Mouse (Mus musculus) adrenal gland, postnatal 4 days (tissue): Measurements from ENCODE around the gene Stub1. TPM values are rescaled to one million over a fixed set of nuclear protein-coding genes. Genes with fewer than 3 reads are reported as not detected.

Experiments
- DNase-seq, 2 experiments: peaks; one replicate each; pipeline ENCODE4 v3.0.0; 2021 to 2022; ENCODE audit warnings: low spot score in 2 of 2, mixed read lengths in 2 of 2
- total RNA-seq, 2 experiments: library from RNA; stranded (reverse); gene quantifications; 2 replicates each; pipeline ENCODE4 v1.2.3; 2021

The Stub1 gene
- total RNA-seq, 2 experiments from 2014 or later: 210 to 213 TPM

DNA sequence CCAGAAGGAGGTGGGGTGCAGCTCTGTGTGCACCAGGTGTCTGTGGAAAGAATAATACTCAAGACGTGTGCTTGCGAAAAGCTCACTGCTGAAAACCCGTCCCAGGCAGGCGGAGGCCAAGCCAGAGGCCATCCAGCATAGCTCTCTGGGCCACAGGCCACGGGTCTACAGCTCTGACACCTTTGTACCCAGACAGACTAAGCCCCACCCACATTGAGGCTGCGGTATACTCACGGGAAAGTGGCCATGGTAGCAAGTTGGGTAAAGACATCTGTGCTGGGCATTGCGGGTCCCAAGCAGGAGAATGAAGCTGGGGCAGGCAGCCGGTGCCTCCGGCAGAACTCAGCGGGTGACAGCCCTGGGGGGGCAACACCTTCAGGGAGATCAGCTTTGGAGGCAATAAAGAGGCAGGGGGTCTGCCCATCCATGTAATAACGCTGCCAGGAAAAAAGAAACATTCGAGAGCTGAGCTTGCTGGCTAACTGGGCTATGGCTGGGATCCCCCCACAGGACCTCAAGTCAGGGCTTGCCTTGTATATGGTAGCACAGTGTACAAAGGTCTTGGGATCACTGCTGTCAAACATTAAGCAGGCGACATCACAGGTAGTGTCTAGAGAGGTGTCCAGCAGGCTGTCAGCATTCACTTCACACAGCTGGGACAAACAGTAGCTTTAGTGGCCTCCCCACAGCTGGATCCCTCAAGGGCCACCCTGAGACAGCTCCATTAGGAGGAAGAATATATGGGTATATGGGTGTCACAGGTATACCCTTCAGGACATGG lies 6.4 kb upstream of the Stub1 start:
- DNase-seq: no peak

DNA sequence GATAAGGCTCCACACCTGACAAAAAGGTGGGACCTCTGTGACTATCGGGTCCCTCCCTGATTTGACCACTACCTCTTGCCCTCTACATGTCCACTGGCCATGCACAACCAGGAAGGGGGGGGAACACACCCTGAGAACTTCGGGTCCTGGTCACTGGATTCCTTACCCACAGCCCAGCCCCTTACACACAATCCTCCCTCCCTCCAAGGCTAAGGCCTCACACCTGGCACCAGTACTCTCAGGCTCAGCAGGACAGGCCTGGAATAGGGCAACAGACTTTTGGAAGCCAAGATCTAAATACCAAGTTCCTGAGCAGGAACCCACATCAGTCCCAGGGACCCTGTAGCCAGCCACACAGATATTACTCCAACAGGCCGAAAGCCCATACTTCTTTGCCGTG lies 5.7 kb upstream of the Stub1 start:
- DNase-seq: no peak

DNA sequence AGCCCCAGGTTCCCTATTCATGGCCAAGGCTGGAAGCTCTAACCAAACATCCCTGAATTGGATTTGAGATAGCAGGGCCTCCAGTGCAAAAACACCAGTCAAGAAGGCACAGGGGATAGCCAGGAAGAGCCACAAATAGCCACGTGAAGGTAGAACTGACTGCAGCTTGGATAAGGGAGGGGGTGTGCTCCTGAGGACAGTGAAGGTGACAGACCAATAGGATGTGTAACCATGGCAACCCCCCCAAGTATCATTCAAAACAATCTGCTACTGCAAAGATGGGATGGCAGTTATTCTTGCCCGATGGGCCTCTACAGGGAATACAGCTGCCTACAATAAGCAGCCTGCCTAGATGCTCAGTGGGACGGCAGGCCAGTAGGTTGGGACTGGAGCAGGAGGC lies 4.3 kb upstream of the Stub1 start:
- no peak for DNase-seq

DNA sequence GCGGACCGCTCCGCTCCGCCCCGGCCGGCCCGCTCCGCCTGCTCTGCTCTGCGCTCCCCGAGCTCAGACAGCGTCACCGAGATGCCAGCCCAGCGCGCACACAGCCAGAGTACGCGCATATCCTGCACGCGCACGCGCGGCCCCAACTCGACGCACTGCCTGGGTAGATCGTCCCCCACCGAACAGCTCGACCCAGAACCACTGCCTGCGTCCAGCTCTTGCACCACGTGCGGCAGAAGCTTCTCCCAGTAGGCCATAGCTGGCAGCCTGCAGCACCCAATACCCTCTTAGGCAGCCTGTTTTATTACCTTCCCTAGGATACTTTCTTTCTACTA lies 3.8 kb upstream of the Stub1 start, which contains the start of gene Rhbdl1:
Gene Rhbdl1 (minus strand): TSS at position 220 of the 335 bp plus-strand sequence.
- DNase-seq: peak; percentile 54 to 65

DNA sequence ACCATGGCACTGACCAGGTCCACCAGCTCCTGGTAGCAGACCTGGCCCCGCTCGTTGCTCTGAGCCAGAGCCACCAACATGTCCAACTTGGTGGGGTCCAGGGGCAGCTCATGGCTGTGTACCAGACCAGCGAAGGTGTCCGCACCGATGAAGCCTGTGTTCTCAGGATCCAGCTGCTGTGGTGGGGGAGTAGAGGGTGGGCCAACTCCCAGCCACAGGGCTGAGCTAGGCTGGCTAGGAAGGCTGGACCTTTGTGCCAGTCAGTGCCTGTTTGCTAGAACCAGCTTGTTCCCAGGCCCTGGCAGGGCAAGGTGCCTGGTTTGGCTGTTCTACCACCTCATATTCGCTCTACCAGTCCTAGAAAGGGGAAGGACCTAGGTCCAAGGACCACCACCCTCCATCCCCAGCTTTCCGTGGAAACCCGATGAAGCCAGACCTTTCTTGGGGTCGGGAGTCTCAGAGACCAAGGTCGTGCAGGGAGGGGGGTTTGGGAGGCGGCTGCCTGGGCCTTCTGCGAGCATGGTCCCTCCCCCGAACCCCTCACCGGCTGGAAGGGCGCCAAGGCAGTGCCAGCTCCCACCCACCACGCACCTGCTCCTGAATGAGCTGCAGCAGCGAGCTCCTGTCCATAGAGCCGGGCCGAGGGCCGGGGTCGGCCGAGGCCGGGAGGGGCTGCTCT lies 3.3 kb upstream of the Stub1 start:
- no peak for DNase-seq

DNA sequence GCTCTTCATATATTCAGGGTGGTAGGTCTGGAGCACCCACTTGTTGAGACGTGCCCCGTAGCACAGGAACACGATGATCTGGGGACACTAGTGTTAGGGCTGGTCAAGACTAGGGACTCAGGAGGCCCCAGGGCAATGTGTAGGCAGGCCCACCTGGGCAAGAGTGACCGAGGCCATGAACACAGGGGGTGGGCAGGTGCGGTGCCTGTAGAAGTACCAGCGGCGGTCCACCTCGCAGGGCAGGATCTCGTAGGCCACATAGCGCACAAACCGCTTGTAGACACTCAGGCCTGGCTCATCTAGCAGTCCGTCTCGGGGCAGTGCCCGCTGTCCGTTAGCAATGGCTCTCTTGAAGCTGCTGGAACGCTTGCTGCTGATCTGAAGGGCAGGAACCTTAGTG lies 2.6 kb upstream of the Stub1 start:
- no peak for DNase-seq

DNA sequence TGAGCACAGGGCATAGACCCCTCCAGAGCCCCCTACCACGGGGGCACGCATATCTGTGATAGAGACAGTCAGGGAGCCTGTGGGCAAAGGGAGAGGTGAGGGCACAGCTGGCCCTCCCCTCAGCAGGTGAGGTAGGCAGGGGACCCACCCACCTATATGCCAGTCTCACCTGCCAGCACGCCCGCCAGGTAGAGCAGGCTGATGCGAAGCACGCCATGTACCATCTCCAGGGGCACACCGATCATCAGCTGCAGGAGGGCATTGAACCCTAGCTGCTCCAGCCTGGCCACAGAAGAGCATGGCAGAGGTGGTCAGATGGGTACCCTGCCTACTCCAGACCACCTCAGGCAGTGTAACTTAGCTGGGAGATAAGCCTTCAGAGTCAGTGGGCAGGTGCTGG lies 2.1 kb upstream of the Stub1 start:
- no peak for DNase-seq

DNA sequence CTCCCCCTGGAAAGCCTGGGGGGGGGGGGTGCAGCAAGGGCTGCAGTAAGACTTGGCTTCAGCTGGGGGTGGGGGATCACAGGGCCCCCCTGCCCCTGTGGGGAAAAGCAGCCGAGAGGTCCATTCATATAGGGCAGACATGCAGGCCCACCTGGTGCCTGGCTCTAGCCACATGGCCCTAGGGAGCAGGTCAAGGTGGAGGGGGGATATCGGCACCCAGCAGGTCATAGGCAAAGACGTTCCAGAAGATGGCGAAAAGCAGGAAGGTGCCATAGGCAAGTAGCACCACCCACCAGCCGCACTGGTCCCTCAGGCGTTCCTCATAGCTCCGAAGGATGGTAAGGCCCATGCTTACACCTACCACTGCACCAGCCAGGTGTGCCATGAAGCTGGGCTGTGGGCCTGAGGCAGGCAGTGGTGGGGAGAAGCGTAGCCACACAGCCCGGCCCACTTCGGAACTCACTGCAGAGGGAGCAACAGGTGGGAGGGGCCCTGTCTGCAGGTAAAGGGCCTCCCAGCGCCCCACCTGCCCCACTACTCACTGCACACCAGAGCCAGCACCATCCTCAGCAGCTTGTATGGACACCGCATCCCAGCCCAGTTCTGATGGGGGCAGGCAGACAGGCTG lies 1.5 kb upstream of the Stub1 start:
- no peak for DNase-seq

DNA sequence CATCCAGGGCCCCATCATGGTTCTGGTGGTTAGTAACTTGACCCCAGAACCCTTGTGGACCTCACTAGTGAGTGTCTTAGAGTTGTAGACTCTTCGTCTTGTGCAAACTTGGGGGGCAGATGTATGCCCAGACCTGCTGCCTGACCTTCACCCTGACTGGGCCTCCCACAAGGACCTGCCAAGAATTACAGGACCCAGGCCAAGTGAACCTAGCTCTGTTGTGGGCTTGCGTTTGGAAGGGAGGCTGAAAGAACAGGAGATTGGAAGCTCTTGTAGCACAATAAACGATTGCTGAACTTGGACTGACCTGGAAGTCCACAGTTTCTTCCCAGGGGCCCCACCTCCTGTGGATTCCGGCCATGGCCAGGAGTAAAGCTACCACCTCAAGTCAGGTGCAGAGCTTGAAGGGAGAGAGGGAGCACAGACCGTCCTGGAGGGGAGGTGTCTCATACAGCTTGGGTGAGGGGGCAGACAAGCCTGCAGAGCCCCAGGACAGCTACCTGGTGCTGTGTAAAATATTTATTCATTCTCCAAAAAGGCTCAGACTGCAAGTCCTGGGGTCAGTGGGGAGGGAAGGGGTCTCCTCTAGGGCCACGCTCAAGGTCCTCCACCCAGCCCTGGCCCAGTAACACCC lies 874 bp upstream of the Stub1 start:
- DNase-seq: no peak

DNA sequence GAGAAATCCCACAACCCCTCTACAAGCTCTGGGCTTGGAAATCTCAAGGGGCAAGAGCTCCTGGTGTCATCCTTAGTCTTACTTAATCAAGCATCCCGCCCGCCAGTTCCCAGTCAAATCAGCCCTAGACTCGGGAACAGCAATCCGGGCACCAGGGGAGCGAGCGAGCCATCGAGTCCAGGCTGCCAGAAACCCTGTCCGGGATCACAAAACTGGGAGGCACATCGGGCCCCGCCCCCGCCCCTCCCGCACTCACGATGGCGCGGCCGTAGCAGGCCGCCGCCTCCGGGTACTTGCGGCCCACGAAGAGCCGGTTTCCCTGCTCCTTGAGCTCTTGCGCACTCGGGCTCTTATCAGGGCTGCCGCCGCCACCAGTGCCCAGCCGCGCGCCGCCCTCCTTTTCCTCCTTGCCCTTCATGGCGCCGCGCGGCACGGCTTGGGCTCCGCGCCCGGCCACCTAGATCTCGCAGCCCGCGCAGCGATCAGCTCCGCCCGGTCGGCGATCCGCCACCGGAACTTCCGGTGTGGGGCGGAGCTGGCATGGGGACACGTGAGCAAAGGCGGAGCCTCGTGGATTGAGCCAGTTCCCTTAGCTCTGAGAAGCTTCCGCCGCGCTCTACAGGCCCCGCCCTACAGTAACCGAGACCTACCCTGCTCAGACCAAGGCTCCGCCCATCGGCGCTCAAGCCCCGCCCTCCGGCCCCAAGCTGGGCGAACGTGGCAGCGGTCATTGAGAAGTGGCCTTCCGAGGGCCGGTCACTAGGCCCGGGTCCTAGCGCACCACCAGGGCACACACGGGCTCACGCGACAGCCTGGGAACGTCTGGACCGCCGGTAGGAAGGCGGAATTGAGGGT lies 541 bp downstream of the Stub1 start:
- peak; percentile 97 to 99 for DNase-seq

DNA sequence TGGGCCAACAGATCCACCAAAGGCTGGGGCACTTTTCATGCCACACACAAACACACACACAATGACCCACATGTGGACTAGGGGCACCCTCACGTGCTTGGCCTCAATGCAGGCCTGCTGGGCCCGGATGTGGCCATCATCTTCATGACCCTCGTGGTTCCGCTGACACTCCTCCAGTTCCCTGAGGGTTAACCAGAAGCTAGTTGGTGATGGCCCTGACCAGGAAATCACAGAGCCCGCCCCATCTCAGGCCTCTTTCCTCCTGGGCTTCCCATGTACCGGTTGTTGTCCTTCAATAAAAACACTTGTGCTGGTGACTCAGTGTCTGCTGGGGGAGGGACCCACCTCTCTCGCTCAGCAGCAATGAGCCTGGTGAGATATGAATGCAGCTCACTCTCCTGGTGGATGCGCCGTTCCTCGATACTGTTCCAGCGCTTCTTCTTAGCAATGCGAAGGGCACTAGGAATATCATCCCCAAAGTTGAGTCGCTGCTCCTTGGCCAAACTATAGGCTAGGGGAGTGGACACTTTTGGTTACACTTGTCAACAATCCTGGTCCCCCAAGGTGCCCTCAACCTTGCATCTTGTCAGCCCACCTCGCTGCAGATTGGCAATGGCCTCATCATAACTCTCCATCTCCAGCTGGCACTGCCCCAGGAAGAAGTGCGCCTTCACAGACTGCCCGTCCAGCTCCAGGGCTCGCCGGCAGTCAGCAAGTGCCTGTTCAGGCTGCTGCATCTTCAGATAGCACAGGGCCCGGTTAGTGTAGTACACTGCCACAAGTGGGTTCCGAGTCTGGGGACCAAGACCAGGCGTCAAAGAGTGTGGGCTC lies 1.5 kb downstream of the Stub1 start:
- no peak for DNase-seq

DNA sequence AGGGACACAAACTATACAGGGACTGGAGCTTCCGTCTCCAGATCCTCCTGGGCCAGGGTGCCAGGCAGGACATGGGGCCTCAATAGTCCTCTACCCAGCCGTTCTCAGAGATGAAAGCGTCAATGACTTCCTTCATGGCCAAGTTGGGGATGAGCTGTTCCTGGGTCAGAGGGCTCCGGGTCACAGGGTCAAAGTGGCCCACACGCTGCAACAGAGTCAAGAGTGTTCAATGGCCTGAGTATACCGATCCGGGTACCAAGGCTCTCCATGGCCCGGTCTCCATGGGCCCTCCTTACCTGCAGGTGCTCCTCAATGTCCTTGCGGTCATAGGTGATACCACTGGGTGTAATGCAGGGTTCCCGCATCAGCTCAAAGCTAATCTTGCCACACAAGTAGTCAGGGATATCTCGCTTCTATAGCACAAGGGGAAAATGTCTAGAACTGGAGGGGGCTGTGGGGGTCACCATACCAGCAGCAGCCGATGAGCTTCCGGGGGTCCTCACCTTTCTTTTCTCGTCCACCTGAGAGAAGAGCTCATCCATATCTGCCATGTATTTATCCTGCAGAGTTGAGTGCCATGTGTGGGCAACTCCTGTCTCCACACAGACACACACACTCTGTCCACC lies 2.3 kb downstream of the Stub1 start:
- no peak for DNase-seq

DNA sequence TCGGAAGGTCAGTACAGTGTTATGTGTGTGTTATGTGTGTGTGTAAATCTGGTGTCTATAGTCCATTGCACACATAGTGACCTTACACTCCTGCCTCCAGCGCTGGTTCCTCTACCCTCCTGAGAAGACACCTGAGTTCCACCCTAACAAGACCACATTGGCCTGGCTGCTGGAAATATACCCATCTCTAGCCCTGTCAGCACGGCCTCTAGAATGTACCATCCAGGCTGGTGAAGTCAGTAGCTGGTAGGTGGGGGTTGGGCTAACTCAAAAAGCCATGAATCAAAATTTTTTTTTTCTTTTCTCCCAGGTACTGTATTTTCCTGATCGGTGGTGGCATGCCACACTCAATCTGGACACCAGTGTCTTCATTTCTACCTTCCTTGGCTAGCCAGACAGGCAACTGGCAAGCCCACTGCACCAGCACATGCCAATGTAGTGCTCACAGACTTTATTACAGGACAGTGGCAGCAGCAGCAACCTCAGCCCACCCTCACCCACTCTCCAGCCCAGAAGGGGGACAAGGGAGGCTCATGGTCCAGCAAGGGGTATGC lies 2.9 kb downstream of the Stub1 start:
- DNase-seq: no peak

DNA sequence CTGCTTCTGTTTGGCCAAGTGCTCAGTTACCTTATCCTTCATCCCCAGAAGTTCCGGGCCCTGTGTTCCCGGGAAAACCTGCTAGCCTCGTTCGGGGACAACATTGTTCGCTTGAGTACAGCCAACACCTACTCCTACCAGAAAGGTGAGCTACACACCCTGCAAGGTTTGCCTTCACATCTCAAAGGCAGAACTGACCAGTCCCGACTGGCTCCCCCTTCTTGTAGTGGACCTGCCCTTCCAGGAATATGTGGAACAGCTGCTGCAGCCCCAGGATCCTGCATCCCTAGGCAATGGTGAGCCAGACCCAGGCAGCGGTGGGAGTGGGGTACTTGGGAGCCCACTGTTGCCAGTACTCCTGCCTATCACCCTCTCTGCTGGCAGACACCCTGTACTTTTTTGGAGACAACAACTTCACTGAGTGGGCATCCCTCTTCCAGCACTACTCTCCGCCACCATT lies 3.6 kb downstream of the Stub1 start:
- DNase-seq: no peak

DNA sequence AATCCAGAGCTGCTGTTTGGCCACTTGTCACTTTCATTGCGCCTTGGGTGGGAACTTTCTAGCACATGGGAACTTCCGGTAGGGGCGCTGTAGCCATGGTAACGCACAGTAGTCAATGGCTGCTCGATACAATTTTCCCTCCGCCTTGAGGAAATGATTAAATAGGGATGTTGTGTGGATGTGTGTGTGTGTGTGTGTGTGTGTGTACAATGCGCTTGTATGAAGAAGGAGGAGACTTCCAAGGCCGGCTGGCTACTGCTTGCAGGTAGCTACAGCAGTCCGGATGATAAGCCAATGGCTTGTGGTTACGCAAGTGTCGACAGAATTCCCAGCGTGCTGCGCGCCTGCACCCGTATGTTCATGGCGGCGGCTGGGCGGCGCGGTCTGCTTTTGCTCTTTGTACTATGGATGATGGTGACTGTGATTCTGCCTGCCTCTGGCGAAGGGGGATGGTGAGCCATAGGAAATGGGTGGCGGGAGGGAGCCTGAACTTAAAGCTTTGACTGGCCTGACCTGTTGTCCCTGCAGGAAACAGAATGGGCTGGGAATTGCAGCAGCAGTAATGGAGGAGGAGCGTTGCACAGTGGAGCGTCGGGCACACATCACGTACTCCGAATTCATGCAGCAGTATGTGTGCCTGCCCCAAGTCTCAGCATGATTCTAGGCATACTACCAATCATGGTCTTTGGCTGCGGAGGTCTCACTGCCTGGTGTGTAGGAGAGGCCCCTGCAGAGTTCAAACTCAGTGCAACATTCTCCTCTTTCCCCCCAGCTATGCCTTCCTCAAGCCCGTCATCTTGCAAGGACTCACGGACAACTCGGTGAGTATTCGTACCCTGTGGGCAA lies 4.3 kb downstream of the Stub1 start, which contains the start of gene Jmjd8:
Gene Jmjd8 (plus strand): TSS at position 156 of the 846 bp plus-strand sequence.
- peak; percentile 50 to 61 for DNase-seq

DNA sequence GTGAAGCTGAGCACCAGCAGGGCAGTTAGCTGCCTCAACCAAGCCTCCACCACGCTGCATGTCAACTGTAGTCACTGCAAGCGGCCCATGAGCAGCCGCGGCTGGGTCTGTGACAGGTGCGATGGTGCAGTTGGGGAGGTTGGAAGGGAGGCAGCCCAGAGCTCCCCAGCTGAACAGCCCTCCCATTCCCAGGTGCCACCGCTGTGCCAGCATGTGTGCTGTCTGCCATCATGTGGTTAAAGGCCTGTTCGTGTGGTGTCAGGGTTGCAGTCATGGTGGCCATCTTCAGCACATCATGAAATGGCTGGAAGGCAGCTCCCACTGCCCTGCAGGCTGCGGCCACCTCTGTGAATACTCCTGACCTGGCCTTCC lies 5.0 kb downstream of the Stub1 start:
- no peak for DNase-seq

DNA sequence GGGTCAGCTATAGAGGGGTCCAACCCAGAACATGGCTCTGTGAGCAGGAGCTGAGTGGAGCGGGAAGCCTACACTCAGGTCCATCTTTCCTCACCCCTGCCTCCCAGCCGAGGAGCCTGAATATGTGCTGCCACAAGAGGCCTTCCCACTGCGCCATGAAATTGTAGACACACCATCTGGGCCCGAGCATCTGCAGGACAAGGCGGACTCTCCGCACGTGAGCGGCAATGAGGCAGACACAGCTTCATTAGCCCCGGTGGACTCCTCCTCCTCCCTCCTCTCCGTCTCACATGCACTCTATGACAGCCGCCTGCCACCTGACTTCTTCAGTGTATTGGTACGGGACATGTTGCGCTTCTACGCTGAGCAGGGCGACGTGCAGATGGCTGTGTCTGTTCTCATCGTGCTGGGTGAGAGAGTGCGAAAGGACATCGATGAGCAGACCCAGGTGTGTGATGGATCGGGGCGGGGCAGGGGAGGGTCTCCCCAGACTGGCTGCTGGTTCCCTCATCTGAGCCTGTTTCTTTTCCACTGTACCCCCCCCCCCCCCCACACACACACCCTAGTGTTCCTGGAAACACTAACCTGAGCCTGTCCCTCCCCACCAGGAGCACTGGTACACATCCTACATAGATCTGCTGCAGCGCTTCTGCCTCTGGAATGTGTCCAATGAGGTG lies 5.5 kb downstream of the Stub1 start:
- no peak for DNase-seq

DNA sequence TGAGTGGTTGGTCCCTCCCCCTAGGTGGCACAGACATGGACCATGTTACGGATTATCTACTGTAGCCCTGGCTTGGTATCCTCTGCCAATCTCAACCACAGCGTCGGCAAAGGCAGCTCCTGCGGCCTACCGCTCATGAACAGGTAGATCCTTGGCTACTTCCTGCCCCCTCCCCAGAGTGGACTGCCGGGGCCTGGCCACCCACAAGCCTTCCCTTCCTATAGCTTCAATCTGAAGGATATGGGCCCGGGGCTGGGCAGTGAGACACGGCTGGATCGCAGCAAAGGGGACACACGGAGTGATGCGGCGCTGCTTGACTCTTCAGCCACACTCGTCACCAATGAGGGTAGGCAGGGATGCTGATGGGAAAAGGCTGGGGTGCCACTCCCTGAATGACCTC lies 6.2 kb downstream of the Stub1 start:
- no peak for DNase-seq
